Mouse (Mus musculus) MEL (cell line): ENCODE data around the gene Dguok.

Experiments used
- CHD2 ChIP-seq: IDR thresholded peaks from 2 replicates; pipeline ENCODE4 v1.6.1; 2011; ENCODE audit warnings: low read length, improper control_type of control experiment
- CTCF ChIP-seq, 3 experiments: IDR thresholded peaks in 2 of 3; conservative IDR thresholded peaks in 1 of 3; 2 replicates each; pipeline ENCODE4 v1.5.1; 2011 to 2012; ENCODE audit warnings: low read length in 3 of 3, low read depth in 2 of 3, mild to moderate bottlenecking in 2 of 3, improper control_type of control experiment in 1 of 3, inconsistent platforms in 1 of 3, mixed read lengths in 1 of 3, moderate library complexity in 1 of 3; ENCODE audit not compliant: control insufficient read depth in 1 of 3, insufficient read depth in 1 of 3, poor library complexity in 1 of 3, severe bottlenecking in 1 of 3
- ELF1 ChIP-seq: IDR thresholded peaks from 2 replicates; pipeline ENCODE4 v1.6.1; 2014; ENCODE audit warnings: low read depth, mild to moderate bottlenecking, inconsistent platforms, low read length, improper control_type of control experiment, moderate library complexity
- EP300 ChIP-seq, 2 experiments: IDR thresholded peaks; 2 replicates each; pipeline ENCODE4 v1.6.1; 2011; ENCODE audit warnings: improper control_type of control experiment in 2 of 2, low read length in 2 of 2, low read depth in 1 of 2, mild to moderate bottlenecking in 1 of 2
- GABPA ChIP-seq: IDR thresholded peaks from 2 replicates; pipeline ENCODE4 v1.6.1; 2012; ENCODE audit warnings: low read depth, mild to moderate bottlenecking, inconsistent platforms, low read length, improper control_type of control experiment, moderate library complexity
- GATA1 ChIP-seq: IDR thresholded peaks from 2 replicates; pipeline ENCODE4 v1.6.1; 2011; ENCODE audit warnings: low read depth, low read length, improper control_type of control experiment
- HCFC1 ChIP-seq: IDR thresholded peaks from 2 replicates; pipeline ENCODE4 v1.6.1; 2012; ENCODE audit warnings: low read depth, mild to moderate bottlenecking, inconsistent platforms, low read length, improper control_type of control experiment, moderate library complexity
- KAT2A ChIP-seq: conservative IDR thresholded peaks from 2 replicates; pipeline ENCODE4 v1.6.1; 2012; ENCODE audit warnings: low read depth, low read length, improper control_type of control experiment, inconsistent platforms
- MAX ChIP-seq: IDR thresholded peaks from 2 replicates; pipeline ENCODE4 v1.6.1; 2011; ENCODE audit warnings: low read length, improper control_type of control experiment
- MEF2A ChIP-seq: IDR thresholded peaks from 2 replicates; pipeline ENCODE4 v1.6.1; 2014; ENCODE audit warnings: low read depth, mild to moderate bottlenecking, inconsistent platforms, low read length, improper control_type of control experiment; ENCODE audit not compliant: poor library complexity, insufficient replicate concordance, severe bottlenecking; ENCODE audit errors: extremely low read depth
- MYC ChIP-seq: IDR thresholded peaks from 2 replicates; pipeline ENCODE4 v1.6.1; 2011; ENCODE audit warnings: low read depth, mild to moderate bottlenecking, low read length, improper control_type of control experiment, moderate library complexity
- POLR2A ChIP-seq, 2 experiments: IDR thresholded peaks; 2 replicates each; pipeline ENCODE4 v1.6.1; 2011 to 2012; ENCODE audit warnings: low read length in 2 of 2, mild to moderate bottlenecking in 2 of 2, control low read depth in 1 of 2, improper control_type of control experiment in 1 of 2, low read depth in 1 of 2, moderate library complexity in 1 of 2; ENCODE audit not compliant: control insufficient read depth in 1 of 2, insufficient read depth in 1 of 2, poor library complexity in 1 of 2
- SIN3A ChIP-seq: IDR thresholded peaks from 2 replicates; pipeline ENCODE4 v1.6.1; 2012; ENCODE audit warnings: low read length, improper control_type of control experiment, inconsistent platforms
- ZC3H11A ChIP-seq: IDR thresholded peaks from 2 replicates; pipeline ENCODE4 v1.6.1; 2012; ENCODE audit warnings: low read depth, mild to moderate bottlenecking, inconsistent platforms, low read length, improper control_type of control experiment

- TF ChIP-seq EP300 (IDR thresholded peaks at IDR 0.05; ENCODE audit: low read depth in 1 of 2, low read length in 2 of 2) (no peak), HCFC1 (no peak), ELF1 (no peak), POLR2A (IDR thresholded peaks at IDR 0.05; ENCODE audit: control insufficient read depth in 1 of 2, insufficient read depth in 1 of 2, low read depth in 1 of 2, low read length in 2 of 2, poor library complexity in 1 of 2) (no peak), CTCF (IDR thresholded peaks at IDR 0.05 in 2 of 3, conservative IDR thresholded peaks at IDR 0.05 in 1 of 3; ENCODE audit: control insufficient read depth in 1 of 3, insufficient read depth in 1 of 3, low read depth in 2 of 3, low read length in 3 of 3, poor library complexity in 1 of 3, severe bottlenecking in 1 of 3) (no peak), MYC (no peak), MEF2A (no peak), KAT2A (no peak), MAX (no peak), GABPA (no peak), GATA1 (no peak), CHD2 (no peak), SIN3A (no peak), ZC3H11A (no peak)
These were observed 7.7 kb downstream of the Dguok start for GRCm38 (mm10) chr6:83499078-83499477.
